Mouse (Mus musculus): ENCODE data around the gene Hfe. TPM values are rescaled to one million over a fixed set of nuclear protein-coding genes. Genes with fewer than 3 reads are reported as not detected.
A peak's percentile ranks its signal among the peaks of the same experiment; 100 is the strongest.

Gene Hfe
- polyA plus RNA-seq, 1 experiment, result 4.3 TPM

DNA sequence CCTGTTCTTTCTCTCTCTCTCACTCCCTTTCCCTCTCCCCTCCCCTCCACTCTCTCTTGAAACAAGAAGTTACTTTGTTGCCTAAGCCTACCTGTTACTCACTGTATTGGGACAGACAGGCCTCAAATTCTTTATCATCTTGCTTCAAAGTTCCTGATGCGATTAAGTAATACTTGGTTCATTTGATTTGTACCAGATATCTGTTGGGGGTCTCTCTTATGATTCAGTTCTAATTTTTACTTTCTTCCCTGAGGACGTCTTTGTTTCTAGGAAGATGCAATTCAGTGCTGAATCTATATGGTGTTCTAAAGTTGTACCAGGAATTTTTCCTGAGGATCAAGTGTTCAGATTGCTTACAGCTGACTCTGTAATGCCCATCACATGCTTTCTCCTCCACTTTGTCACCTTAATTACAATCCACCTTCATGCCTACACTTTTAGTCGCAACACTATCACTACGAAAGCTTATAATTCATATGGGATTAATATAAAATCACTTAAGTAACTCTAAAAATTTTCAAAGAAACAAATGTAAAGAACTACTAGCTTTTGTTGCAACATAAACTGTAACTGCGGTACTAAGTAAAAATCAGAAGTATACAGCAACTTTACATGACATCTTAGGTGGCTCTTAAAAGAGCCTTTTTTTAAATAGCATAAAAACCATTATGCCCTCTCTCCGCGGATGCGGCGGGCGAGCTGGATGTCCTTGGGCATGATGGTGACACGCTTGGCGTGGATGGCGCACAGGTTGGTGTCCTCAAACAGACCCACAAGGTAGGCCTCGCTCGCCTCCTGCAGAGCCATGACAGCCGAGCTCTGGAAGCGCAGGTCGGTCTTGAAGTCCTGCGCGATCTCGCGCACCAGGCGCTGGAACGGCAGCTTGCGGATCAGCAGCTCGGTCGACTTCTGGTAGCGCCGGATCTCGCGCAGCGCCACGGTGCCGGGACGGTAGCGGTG lies 34.0 kb upstream of the Hfe start:
- Histone ChIP-seq H3K4me1 (ENCODE audit: control insufficient read depth, insufficient read depth, low read length) (no peaks in the 10 kb centered on the region), H3K4me3 (ENCODE audit: insufficient read depth, low read length) (no peak overlapping the region), H3K27ac (ENCODE audit: insufficient read depth, low read length) (no peak overlapping the region)
- TF ChIP-seq CTCF (IDR thresholded peaks at IDR 0.05; ENCODE audit: extremely low read depth, insufficient read depth, low read length), result no peak
- TF ChIP-seq POLR2A (IDR thresholded peaks at IDR 0.05; ENCODE audit: extremely low read depth, insufficient read depth, low read length), result no peak

DNA sequence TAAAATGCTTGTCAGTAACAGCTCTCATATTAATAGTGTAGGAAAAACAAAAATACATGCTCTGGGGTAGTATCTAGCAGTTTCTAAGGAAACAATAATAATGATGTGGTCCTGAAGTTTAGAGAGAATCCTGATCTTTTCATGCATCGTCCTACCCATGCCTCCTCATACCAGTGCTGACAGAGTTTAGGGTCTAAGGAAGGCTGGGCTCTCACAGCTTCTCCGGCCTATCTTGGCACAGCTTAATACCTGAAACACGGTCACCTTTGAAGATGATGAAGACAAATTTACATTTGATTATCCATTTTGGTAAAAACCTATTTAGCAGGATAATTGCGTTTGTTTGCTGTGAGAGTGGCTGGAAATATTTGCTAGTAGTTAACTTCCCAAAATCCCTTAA lies 33.3 kb upstream of the Hfe start:
- no peaks in the 10 kb centered on the region for H3K4me1 ChIP-seq (ENCODE audit: control insufficient read depth, insufficient read depth, low read length)
- no peak overlapping the region for H3K27ac ChIP-seq (ENCODE audit: insufficient read depth, low read length)
- no peak overlapping the region for H3K4me3 ChIP-seq (ENCODE audit: insufficient read depth, low read length)
- TF ChIP-seq POLR2A (IDR thresholded peaks at IDR 0.05; ENCODE audit: extremely low read depth, insufficient read depth, low read length) (no peak), CTCF (IDR thresholded peaks at IDR 0.05; ENCODE audit: extremely low read depth, insufficient read depth, low read length) (no peak)

DNA sequence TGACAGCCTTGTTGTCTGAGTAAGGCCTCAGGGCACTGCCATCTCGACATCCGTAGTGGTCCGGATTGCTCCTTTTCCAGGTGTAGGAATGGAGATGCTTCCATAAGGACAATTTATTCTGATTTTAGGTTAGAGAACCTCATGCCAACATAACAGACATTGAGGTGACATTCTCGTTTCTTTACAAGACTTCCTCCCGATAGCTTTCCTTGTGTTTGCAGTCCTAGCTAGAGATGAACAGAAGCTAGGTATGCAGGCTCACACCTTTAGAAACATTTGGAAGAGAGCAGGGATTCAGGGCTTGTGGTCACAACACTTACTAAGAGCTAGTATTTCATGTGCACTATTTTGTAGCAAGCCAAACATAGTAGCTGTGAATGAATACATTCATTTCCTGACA lies 32.6 kb upstream of the Hfe start:
- Histone ChIP-seq H3K27ac (ENCODE audit: insufficient read depth, low read length) (no peak overlapping the region), H3K4me1 (ENCODE audit: control insufficient read depth, insufficient read depth, low read length) (no peaks in the 10 kb centered on the region), H3K4me3 (ENCODE audit: insufficient read depth, low read length) (no peak overlapping the region)
- no peak for TF ChIP-seq CTCF (IDR thresholded peaks at IDR 0.05; ENCODE audit: extremely low read depth, insufficient read depth, low read length)
- TF ChIP-seq POLR2A (IDR thresholded peaks at IDR 0.05; ENCODE audit: extremely low read depth, insufficient read depth, low read length), result no peak

DNA sequence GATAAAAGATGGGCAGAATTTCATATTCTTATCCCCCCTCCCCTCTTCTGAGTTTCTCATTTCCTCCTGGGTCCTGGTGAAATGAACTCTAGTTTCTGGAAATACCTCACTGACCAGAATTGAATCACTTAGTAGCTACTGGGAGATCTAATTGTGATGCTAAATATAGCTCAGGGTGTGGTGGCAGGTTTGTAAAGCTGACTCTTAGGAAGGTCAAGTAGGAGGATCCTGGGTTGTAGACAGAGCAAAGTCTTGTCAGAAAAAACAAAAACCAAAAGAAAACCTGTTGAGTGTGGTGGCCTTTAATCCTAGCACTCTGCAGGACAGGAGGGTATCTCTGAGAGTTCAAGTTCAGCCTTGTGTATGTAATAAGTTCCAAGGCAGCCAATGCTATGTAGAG lies 31.4 kb upstream of the Hfe start:
- Histone ChIP-seq H3K4me1 (ENCODE audit: control insufficient read depth, insufficient read depth, low read length) (no peaks in the 10 kb centered on the region), H3K4me3 (ENCODE audit: insufficient read depth, low read length) (no peak overlapping the region), H3K27ac (ENCODE audit: insufficient read depth, low read length) (no peak overlapping the region)
- no peak for TF ChIP-seq CTCF (IDR thresholded peaks at IDR 0.05; ENCODE audit: extremely low read depth, insufficient read depth, low read length)
- no peak for TF ChIP-seq POLR2A (IDR thresholded peaks at IDR 0.05; ENCODE audit: extremely low read depth, insufficient read depth, low read length)

DNA sequence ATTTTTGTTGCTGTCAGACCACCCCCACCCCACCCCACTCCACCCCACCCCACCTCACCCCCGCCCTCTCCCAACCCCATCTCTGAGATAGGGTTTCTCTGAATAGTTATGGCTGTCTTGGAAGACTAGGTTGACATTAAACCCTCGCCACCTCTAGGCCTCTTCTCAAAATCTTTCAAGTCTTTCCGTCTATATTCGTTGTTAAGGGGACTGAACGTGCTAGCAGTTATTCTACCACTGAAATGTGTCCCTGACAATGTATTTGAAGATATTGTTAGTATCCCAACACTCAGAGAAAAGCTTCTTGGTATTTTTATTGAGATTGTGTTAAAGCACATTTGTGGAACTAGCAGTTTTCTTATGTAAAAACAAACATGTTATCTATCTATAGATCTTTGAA lies 30.3 kb upstream of the Hfe start:
- TF ChIP-seq POLR2A (IDR thresholded peaks at IDR 0.05; ENCODE audit: extremely low read depth, insufficient read depth, low read length) (no peak), CTCF (IDR thresholded peaks at IDR 0.05; ENCODE audit: extremely low read depth, insufficient read depth, low read length) (no peak)
- Histone ChIP-seq H3K4me3 (ENCODE audit: insufficient read depth, low read length) (peak overlapping the region; percentile 67; the same call in 1 of the 2 replicates), H3K4me1 (ENCODE audit: control insufficient read depth, insufficient read depth, low read length) (no peaks in the 10 kb centered on the region), H3K27ac (ENCODE audit: insufficient read depth, low read length) (no peak overlapping the region)

DNA sequence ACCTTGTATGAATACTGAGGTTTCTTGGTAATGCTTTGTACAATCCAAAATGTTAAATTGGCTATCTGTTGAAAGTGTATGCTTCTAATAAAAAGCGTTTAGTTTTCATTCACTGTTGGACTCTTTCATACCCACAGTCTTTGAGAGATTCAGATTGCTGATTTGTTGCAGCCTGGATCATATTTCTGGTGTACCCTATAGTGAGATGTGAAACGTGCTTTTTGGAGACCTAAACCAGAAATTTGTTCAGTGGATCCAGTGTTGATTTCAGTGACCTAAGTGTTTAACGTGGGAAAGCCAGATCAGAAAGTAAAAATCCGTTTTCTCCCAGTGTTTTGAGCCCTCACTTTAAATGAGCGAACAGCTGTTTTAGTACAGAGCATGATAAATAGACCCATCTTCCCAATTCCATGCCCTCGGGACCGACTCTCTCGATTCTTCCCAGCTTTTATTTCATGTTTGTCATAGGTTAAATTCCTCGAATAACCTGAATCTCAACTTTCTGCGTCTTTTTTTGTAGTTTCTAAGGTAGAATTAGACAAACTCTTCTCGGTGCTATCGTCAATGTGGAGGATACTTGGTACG lies 29.7 kb upstream of the Hfe start:
- Histone ChIP-seq H3K4me1 (ENCODE audit: control insufficient read depth, insufficient read depth, low read length) (no peaks in the 10 kb centered on the region), H3K4me3 (ENCODE audit: insufficient read depth, low read length) (peak overlapping the region; percentile 67), H3K27ac (ENCODE audit: insufficient read depth, low read length) (peak overlapping the region; percentile 89; the same call in 1 of the 2 replicates)
- TF ChIP-seq CTCF (IDR thresholded peaks at IDR 0.05; ENCODE audit: extremely low read depth, insufficient read depth, low read length), result no peak
- TF ChIP-seq POLR2A (IDR thresholded peaks at IDR 0.05; ENCODE audit: extremely low read depth, insufficient read depth, low read length), result no peak

DNA sequence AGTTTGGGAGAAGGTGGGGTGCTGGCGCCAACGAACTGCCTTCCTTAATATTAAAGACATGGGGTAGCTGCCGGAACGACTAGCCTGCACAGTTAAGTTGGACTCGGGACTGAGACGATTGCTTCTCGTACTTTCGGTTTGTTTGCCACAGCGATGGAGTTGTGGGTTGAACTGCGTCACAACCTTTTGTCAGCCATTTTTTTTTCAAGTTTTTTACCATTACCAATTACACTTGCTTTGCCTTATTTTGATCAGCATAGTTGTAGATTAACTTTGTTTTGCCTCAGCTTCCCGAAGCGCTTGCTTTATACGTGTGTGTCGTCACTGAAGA lies 29.2 kb upstream of the Hfe start:
- peak overlapping the region; percentile 89 for H3K27ac ChIP-seq (ENCODE audit: insufficient read depth, low read length)
- peak overlapping the region; percentile 67 for H3K4me3 ChIP-seq (ENCODE audit: insufficient read depth, low read length)
- no peaks in the 10 kb centered on the region for H3K4me1 ChIP-seq (ENCODE audit: control insufficient read depth, insufficient read depth, low read length)
- no peak for TF ChIP-seq CTCF (IDR thresholded peaks at IDR 0.05; ENCODE audit: extremely low read depth, insufficient read depth, low read length)
- no peak for TF ChIP-seq POLR2A (IDR thresholded peaks at IDR 0.05; ENCODE audit: extremely low read depth, insufficient read depth, low read length)

DNA sequence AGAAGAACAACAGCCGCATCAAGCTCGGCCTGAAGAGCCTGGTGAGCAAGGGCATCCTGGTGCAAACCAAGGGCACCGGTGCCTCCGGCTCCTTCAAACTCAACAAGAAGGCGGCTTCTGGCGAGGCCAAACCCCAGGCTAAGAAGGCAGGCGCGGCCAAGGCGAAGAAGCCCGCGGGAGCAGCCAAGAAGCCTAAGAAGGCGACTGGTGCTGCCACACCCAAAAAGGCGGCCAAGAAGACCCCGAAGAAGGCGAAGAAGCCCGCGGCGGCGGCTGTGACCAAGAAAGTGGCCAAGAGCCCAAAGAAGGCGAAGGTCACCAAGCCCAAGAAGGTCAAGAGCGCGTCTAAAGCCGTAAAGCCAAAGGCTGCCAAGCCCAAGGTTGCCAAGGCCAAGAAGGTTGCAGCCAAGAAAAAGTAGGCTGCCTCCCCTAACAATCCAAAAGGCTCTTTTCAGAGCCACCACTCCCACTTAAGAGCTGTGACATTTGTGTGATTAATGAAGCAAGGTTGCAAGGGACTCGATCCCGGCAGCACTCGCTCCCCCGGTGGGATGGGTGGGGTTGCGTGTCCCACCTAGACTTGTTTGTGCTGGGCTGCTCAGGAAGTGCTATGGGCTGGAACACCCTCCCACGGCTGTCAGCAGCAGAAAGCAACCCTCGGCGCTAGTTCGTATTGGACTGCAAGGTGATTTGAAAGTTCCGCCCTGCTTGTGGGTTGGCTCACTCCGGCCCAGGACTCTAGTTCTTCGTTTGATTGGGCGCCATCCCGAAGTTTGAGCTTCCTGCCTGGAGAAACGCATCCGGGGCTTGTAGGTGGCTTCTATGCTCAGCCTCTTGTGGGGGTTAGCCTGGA lies 28.6 kb upstream of the Hfe start:
- Histone ChIP-seq H3K27ac (ENCODE audit: insufficient read depth, low read length) (peak overlapping the region; percentile 89), H3K4me1 (ENCODE audit: control insufficient read depth, insufficient read depth, low read length) (no peaks in the 10 kb centered on the region), H3K4me3 (ENCODE audit: insufficient read depth, low read length) (peak overlapping the region; percentile 67)
- no peak for TF ChIP-seq CTCF (IDR thresholded peaks at IDR 0.05; ENCODE audit: extremely low read depth, insufficient read depth, low read length)
- TF ChIP-seq POLR2A (IDR thresholded peaks at IDR 0.05; ENCODE audit: extremely low read depth, insufficient read depth, low read length), result peak; percentile 57; the same call in 1 of the 2 replicates

DNA sequence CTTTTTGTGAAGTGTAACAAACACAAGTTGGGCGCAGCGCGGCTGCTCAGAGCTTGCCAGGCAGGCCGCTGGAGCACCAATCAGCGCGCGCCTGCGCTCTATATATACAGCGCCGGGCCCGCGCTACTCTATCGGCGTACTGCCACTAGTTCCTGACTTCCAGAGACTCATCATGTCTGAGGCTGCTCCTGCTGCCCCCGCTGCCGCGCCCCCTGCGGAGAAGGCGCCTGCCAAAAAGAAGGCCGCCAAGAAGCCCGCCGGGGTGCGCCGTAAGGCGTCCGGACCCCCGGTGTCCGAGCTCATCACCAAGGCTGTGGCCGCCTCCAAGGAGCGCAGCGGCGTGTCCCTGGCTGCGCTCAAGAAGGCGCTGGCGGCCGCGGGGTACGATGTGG lies 28.0 kb upstream of the Hfe start, which contains the start of gene Hist1h1c:
Hist1h1c (plus strand) TSS at position 132 of the 392 bp plus-strand sequence.
- H3K4me1 ChIP-seq (ENCODE audit: control insufficient read depth, insufficient read depth, low read length), result no peaks in the 10 kb centered on the region
- H3K27ac ChIP-seq (ENCODE audit: insufficient read depth, low read length), result peak within 1 kb of the TSS; percentile 73
- peak; percentile 97 for TF ChIP-seq POLR2A (IDR thresholded peaks at IDR 0.05; ENCODE audit: extremely low read depth, insufficient read depth, low read length)
- TF ChIP-seq CTCF (IDR thresholded peaks at IDR 0.05; ENCODE audit: extremely low read depth, insufficient read depth, low read length), result no peak
- peak within 1 kb of the TSS; percentile 67 for H3K4me3 ChIP-seq (ENCODE audit: insufficient read depth, low read length)
